Mouse (Mus musculus) neural tube, embryonic 14.5 days (tissue): ENCODE results near the gene Elovl4. TPM values are rescaled to one million over a fixed set of nuclear protein-coding genes. Genes with fewer than 3 reads are reported as not detected.
A peak's percentile ranks its signal among the peaks of the same experiment; 100 is the strongest.

Experiments used
- ATAC-seq: fragments of 200-750 bp; cut with Nextera tagmentation; 2 replicates; pipeline ENCODE4 v1.8.0; 2017; ENCODE audit warnings: low read depth, mild to moderate bottlenecking, moderate TSS enrichment, moderate library complexity
- H3K27ac ChIP-seq: fragments of 300-500 bp; sonication (generic); 2 replicates; pipeline ENCODE4 v1.5.1; 2014; ENCODE audit warnings: low read depth, mild to moderate bottlenecking, control low read depth, low read length, moderate library complexity, mixed read lengths
- H3K27me3 ChIP-seq: fragments of 300-500 bp; sonication (generic); 2 replicates; pipeline ENCODE4 v1.6.1; 2014; ENCODE audit warnings: low read length; ENCODE audit not compliant: control insufficient read depth, insufficient read depth
- H3K36me3 ChIP-seq: fragments of 300-500 bp; sonication (generic); 2 replicates; pipeline ENCODE4 v1.6.1; 2014; ENCODE audit warnings: low read length, mixed read lengths; ENCODE audit not compliant: control insufficient read depth, insufficient read depth
- H3K4me1 ChIP-seq: fragments of 300-500 bp; sonication (generic); 2 replicates; pipeline ENCODE4 v1.6.1; 2014; ENCODE audit warnings: low read length; ENCODE audit not compliant: control insufficient read depth, insufficient read depth
- H3K4me2 ChIP-seq: fragments of 300-500 bp; sonication (generic); 2 replicates; pipeline ENCODE4 v1.6.1; 2014; ENCODE audit warnings: mild to moderate bottlenecking, low read depth, low read length, control low read depth
- H3K4me3 ChIP-seq: fragments of 300-500 bp; sonication (generic); 2 replicates; pipeline ENCODE4 v1.5.1; 2014; ENCODE audit warnings: low read depth, low read length, control low read depth, mixed read lengths
- H3K9ac ChIP-seq: fragments of 300-500 bp; sonication (generic); replicated peaks from 2 replicates; pipeline ENCODE4 v1.6.1; 2014; ENCODE audit warnings: low read depth, mild to moderate bottlenecking, control low read depth, low read length, mixed read lengths
- H3K9me3 ChIP-seq: fragments of 300-500 bp; sonication (generic); 2 replicates; pipeline ENCODE4 v1.6.1; 2016; ENCODE audit warnings: low read length; ENCODE audit not compliant: control insufficient read depth
- WGBS: fragments of 180-500 bp; shearing (Covaris S2); extraction: QIAGEN DNeasy Blood & Tissue Kit; methylation state at CpG from one replicate; pipeline ENCODE4 v1.1.7; 2014; 5-methylcytosine and 5-hydroxymethylcytosine counted together
- polyA plus RNA-seq: library from polyadenylated mRNA; unstranded; fragments of >200 nt; fragmentation: Nextera tagmentation; extraction: Ambion mirVana; gene quantifications from 2 replicates; pipeline ENCODE4 v1.2.1, GENCODE M21; 2014

The Elovl4 gene
- 127 and 138 TPM in 2 replicates for polyA plus RNA-seq

DNA sequence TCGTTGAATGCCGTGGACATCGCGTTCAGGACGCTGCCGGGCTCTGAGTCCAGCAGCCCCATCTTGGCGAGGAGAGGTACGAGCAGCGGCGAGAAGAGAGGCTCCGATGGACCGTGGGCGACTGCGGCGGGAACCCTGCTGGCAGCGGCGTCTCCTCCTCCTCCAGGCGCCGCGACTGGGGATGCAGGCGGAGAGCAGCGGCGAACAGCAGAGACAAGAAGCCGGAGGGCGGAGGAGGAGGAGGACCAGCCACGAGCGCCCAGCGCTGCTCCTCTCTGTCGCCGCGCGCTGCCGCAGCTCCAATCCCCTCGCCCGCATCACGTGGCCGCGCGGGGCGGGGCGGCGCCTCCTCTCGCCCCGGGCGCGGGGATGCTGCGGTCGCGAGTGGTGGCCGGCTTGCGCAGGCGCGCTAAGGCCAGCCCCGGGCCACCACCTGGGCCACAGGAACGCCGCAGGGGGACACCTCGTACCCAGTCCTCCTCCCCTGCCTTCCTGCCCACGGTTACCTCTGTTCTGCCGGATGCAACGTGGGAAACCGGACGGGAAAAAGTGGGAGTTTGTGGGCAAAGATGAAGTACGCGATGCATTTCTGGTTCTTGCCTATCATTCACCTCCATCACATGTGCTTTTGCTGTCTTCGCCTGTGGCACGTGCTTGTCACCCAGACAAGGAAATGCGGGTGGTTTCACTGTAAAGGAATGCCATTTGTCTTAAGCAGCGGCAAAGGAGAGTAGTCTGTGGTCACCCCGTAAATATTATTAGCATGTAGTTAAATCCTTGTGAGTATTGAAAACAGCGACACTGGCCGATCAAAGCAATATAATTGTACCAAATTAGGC lies at the start of gene Elovl4:
Gene Elovl4 (minus strand): TSS at position 301 of the 839 bp plus-strand sequence.
- Histone ChIP-seq H3K27ac (peak within 1 kb of the TSS; percentile 91), H3K4me2 (peak within 1 kb of the TSS; percentile 44), H3K4me1 (peaks cover 21% of the 10 kb centered on the region), H3K9me3 (no peaks in the 10 kb centered on the region), H3K36me3 (no peaks in the 10 kb centered on the region), H3K9ac (peak within 1 kb of the TSS; percentile 67), H3K4me3 (peak within 1 kb of the TSS; percentile 83), H3K27me3 (no peaks in the 10 kb centered on the region)
- 2% methylated on average over 64 of the region's 71 CpGs for WGBS
- peak; percentile 94 for ATAC-seq

DNA sequence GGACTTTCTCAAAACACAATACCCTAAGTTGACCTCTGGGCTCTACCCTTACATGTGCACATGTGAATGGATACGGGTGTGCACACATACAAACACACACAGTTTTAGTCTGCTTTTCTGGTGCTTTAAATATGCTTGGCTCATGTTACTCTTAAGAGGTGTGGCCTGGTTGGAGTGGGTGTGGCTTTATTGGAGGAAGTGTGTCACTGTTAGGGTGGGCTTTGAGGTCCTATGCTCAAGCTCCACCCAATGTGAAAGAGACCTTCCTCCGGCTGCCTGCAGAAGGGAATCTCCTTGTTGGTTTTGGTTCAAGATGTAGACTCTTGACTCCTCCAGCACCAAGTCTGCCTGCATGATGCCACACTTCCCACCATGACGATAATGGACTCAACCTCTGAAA lies 46.4 kb upstream of the Elovl4 start:
- Histone ChIP-seq H3K9me3 (no peaks in the 10 kb centered on the region), H3K4me2 (no peak overlapping the region), H3K9ac (no peak overlapping the region), H3K4me1 (no peaks in the 10 kb centered on the region), H3K27me3 (no peaks in the 10 kb centered on the region), H3K27ac (no peak overlapping the region), H3K4me3 (no peak overlapping the region), H3K36me3 (no peaks in the 10 kb centered on the region)
- 94% methylated on average over 3 of the region's 3 CpGs for WGBS
- no peak for ATAC-seq

- Histone ChIP-seq H3K27me3 (no peaks in the 10 kb centered on the region), H3K27ac (no peak overlapping the region), H3K4me1 (peaks cover 5% of the 10 kb centered on the region; the same call in 1 of the 2 replicates), H3K9ac (peak overlapping the region; percentile 84), H3K4me3 (peak overlapping the region; percentile 48), H3K4me2 (peak overlapping the region; percentile 85), H3K36me3 (no peaks in the 10 kb centered on the region), H3K9me3 (no peaks in the 10 kb centered on the region)
- WGBS, result 2% methylated on average over 25 of the region's 27 CpGs
- no peak for ATAC-seq
Measured at GRCm38 (mm10) chr9:83834748-83835313, 28.8 kb upstream of the Elovl4 start.

DNA sequence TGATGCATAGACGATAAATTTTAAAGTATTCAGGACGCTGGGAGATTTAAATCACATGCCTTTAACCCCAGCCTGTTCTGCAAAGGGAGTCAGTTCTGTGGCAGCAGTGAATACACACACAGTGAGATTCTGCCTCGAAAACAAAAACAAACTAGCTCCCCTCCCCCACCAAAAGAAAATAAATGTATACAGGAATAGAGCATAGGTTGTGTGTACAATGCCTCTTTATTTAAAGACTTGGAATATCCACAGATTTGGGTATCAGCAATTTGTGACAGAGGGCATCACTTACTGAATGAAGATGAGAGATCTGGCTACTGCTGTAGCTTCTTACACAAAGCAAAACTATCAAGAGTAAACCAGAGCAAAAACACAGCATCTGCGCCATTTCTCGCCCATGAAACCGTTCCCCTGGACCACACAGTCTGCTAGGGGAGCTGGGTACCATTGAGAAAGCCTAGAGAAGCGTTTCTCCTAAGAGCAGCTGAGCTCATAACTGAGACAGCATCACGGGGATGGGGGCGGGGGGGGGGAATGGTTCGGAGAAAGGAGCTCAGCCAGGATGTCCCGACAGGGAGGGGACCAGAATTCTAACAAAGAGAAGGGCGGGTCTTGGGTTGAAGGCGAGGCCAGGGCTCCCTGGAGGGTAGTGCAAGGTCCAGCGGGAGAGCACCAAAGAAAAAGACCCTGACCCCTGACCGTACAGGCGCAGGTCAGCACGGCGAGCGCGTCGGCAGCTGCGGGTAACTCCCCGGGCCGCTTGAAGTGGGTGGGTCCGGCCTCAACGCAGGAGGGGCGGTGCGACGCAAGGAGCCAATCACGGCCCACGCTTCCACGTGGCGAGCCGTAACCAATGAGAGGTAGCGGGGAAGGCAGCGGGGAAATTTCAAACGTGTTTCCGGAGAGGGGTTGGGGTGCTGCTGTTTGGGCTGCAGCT lies 28.0 kb upstream of the Elovl4 start, which contains the start of gene Ttk:
Gene Ttk (plus strand): TSS at position 879 of the 937 bp plus-strand sequence.
- Histone ChIP-seq H3K9ac (peak within 1 kb of the TSS; percentile 84), H3K4me3 (peak within 1 kb of the TSS; percentile 48), H3K27ac (peak within 1 kb of the TSS; percentile 95), H3K27me3 (no peaks in the 10 kb centered on the region), H3K9me3 (no peaks in the 10 kb centered on the region), H3K36me3 (no peaks in the 10 kb centered on the region), H3K4me2 (peak within 1 kb of the TSS; percentile 85), H3K4me1 (peaks cover 5% of the 10 kb centered on the region; the same call in 1 of the 2 replicates)
- WGBS, result under 1% methylated on average over 37 of the region's 38 CpGs
- ATAC-seq, result peak; percentile 100

DNA sequence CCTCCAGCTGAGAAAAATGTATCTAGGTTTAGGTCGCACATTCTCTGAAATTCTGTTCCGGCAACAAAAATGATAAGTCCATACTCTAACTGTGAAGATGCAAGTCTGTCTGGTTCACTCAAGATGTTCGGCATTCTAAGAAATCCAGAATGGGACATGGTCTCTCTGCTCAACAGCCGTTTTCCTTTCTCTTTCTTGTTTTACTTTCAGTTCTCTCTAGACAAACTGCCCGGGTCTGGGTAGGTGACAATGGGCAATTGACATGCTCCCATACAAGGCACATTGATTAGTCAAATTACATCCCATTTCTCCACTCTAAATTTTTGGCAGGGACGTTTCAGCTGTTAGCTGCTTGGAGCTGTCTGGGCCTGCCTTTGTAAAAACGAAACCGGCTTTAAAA lies 25.1 kb upstream of the Elovl4 start:
- Histone ChIP-seq H3K9me3 (no peaks in the 10 kb centered on the region), H3K4me1 (peaks cover 5% of the 10 kb centered on the region; the same call in 1 of the 2 replicates), H3K36me3 (no peaks in the 10 kb centered on the region), H3K4me2 (no peak overlapping the region), H3K4me3 (no peak overlapping the region), H3K27ac (no peak overlapping the region), H3K27me3 (no peaks in the 10 kb centered on the region), H3K9ac (no peak overlapping the region)
- WGBS, result 66% methylated on average over 8 of the region's 8 CpGs
- ATAC-seq, result no peak

DNA sequence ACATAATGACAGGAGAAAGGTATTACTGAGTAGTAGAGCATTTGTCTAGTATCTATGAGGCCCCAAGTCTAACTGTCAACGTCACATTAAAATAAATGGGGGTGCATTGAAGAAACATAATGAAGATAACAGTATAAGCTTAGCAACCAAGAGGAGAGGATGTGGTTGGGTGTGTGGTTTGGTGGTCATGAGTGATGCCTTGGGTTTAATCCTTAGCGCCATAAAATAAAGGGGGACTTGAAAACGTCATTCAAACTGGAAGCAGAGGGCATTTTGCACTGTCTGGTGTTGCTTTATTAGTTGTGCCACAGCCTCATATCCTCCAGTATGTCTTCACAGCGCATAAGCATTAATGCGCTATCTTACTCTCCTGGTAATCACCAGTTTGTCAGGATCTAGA lies 23.8 kb upstream of the Elovl4 start:
- H3K9me3 ChIP-seq, result no peaks in the 10 kb centered on the region
- no peak overlapping the region for H3K4me3 ChIP-seq
- peaks cover 2% of the 10 kb centered on the region; the same call in 1 of the 2 replicates for H3K4me1 ChIP-seq
- H3K4me2 ChIP-seq, result no peak overlapping the region
- ATAC-seq, result no peak
- H3K36me3 ChIP-seq, result no peaks in the 10 kb centered on the region
- no peaks in the 10 kb centered on the region for H3K27me3 ChIP-seq
- 85% methylated on average over 5 of the region's 5 CpGs for WGBS
- no peak overlapping the region for H3K27ac ChIP-seq
- H3K9ac ChIP-seq, result no peak overlapping the region

GRCm38 (mm10) chr9:83822925-83823324 lies 16.8 kb upstream of the Elovl4 start:
- no peaks in the 10 kb centered on the region for H3K36me3 ChIP-seq
- no peaks in the 10 kb centered on the region for H3K4me1 ChIP-seq
- no peak for ATAC-seq
- no peak overlapping the region for H3K9ac ChIP-seq
- no peak overlapping the region for H3K4me3 ChIP-seq
- H3K27ac ChIP-seq, result no peak overlapping the region
- H3K9me3 ChIP-seq, result no peaks in the 10 kb centered on the region
- H3K27me3 ChIP-seq, result no peaks in the 10 kb centered on the region
- H3K4me2 ChIP-seq, result no peak overlapping the region
- WGBS, result 90% methylated on average over 5 of the region's 5 CpGs

DNA sequence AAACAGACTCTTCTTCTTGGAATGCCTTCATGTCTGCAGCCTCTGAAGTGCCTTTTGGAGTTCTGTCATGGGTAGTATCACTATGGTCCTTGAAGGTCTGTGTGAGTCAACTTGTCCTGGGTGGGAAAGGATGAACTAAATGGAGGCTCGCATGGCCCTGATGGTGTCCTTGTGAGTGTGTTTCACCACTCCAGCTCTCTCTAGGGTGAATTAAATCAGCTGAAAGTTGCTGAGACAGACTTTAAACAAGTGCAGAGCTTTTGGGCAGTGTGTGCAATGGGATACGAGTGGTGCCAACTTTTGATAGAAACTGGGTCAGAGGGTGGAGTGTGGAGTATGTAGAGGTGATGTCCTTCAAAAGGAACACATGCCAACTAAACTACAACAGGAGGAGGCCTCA lies 14.9 kb upstream of the Elovl4 start:
- Histone ChIP-seq H3K9ac (no peak overlapping the region), H3K9me3 (no peaks in the 10 kb centered on the region), H3K27me3 (no peaks in the 10 kb centered on the region), H3K4me3 (no peak overlapping the region), H3K4me1 (no peaks in the 10 kb centered on the region), H3K36me3 (no peaks in the 10 kb centered on the region), H3K4me2 (no peak overlapping the region), H3K27ac (no peak overlapping the region)
- no peak for ATAC-seq
- WGBS, result 95% methylated on average over 2 of the region's 2 CpGs
